Mouse (Mus musculus): ENCODE measurements around the gene Nup210l. TPM values are rescaled to one million over a fixed set of nuclear protein-coding genes. Genes with fewer than 3 reads are reported as not detected.
A peak's percentile ranks its signal among the peaks of the same experiment; 100 is the strongest.

Nup210l gene
- 0.19 and 0.27 TPM in 2 replicates for polyA plus RNA-seq (2015; fragmentation: Nextera tagmentation; extraction: Ambion mirVana)

DNA sequence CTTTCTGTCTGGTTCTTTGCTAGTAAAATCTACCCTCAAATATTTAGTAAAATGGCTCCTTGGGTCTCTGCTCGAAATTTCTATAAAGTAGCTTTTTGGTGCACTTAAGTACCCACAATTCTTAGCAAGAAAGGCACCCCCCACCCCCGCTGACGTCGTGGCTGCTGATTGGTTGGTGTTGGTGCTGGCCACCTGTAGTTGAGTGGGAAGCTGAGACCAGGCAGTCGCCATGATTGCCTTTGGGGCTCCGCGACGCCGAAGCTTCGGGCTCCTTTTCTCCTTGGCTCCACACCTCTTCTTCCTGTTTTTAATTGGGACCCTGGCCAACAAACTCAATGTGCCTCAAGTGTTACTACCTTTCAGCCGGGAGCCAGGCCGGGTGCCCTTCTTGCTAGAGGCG, at the start of gene Nup210l:
Gene Nup210l, plus strand, starts transcription at position 195 of the 400 bp plus-strand sequence.
- WGBS: 81% methylated on average over 13 of the region's 13 CpGs
- Histone ChIP-seq H3K36me3 (peaks cover 16% of the 10 kb centered on the region; the same call in 1 of the 2 replicates), H3K9me3 (no peaks in the 10 kb centered on the region), H3K4me3 (replicated peaks) (no peak within 1 kb of the TSS), H3K27ac (no peak within 1 kb of the TSS), H3K4me2 (no peak within 1 kb of the TSS), H3K9ac (no peak within 1 kb of the TSS), H3K4me1 (no peaks in the 10 kb centered on the region), H3K27me3 (replicated peaks) (no peaks in the 10 kb centered on the region)
- no peak for ATAC-seq (ENCODE audit: insufficient read depth, low FRiP score, low read depth)

DNA sequence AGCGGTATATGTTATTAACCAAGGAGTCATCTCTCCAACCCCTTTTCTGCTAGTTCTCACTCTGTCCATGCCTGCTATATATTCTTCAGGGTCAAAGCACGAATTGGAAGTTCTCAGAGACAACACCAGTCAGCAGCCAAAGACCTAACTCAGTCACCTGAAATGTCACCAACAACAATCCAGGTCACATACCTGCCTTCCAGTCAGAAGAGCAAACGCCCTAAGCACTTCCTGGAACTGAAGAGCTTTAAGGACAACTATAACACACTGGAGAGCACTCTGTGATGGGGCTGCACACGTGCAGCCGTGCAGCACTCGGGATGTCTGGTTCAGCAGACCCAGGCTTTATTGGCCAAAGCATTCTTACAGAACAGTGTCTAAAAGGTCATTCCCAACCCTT, 42.4 kb upstream of the Nup210l start:
- no peak overlapping the region for H3K9ac ChIP-seq
- H3K4me1 ChIP-seq: no peaks in the 10 kb centered on the region
- no peak overlapping the region for H3K4me2 ChIP-seq
- 91% methylated on average over 6 of the region's 6 CpGs for WGBS
- H3K27ac ChIP-seq: no peak overlapping the region
- no peak overlapping the region for H3K4me3 ChIP-seq (replicated peaks)
- no peaks in the 10 kb centered on the region for H3K9me3 ChIP-seq
- H3K36me3 ChIP-seq: peaks cover 18% of the 10 kb centered on the region
- no peaks in the 10 kb centered on the region for H3K27me3 ChIP-seq (replicated peaks)
- ATAC-seq (ENCODE audit: insufficient read depth, low FRiP score, low read depth): no peak

- 69% methylated on average over 2 of the region's 2 CpGs for WGBS
- Histone ChIP-seq H3K4me2 (no peak overlapping the region), H3K27me3 (replicated peaks) (no peaks in the 10 kb centered on the region), H3K9me3 (no peaks in the 10 kb centered on the region), H3K9ac (no peak overlapping the region), H3K27ac (no peak overlapping the region), H3K4me3 (replicated peaks) (no peak overlapping the region), H3K36me3 (peaks cover 13% of the 10 kb centered on the region), H3K4me1 (no peaks in the 10 kb centered on the region)
- no peak for ATAC-seq (ENCODE audit: insufficient read depth, low FRiP score, low read depth)
Measured at GRCm38 (mm10) chr3:90062539-90062938, 41.4 kb upstream of the Nup210l start.

- Histone ChIP-seq H3K4me3 (replicated peaks) (no peak overlapping the region), H3K9ac (no peak overlapping the region), H3K9me3 (no peaks in the 10 kb centered on the region), H3K4me1 (no peaks in the 10 kb centered on the region), H3K36me3 (peaks cover 12% of the 10 kb centered on the region), H3K27me3 (replicated peaks) (no peaks in the 10 kb centered on the region), H3K4me2 (no peak overlapping the region), H3K27ac (no peak overlapping the region)
- WGBS: 82% methylated on average over 3 of the region's 3 CpGs
- ATAC-seq (ENCODE audit: insufficient read depth, low FRiP score, low read depth): no peak
Measured at GRCm38 (mm10) chr3:90064383-90064782, 39.5 kb upstream of the Nup210l start.

GRCm38 (mm10) chr3:90065553-90065952, 38.4 kb upstream of the Nup210l start:
- Histone ChIP-seq H3K9me3 (no peaks in the 10 kb centered on the region), H3K4me3 (replicated peaks) (no peak overlapping the region), H3K36me3 (peaks cover 7% of the 10 kb centered on the region), H3K27me3 (replicated peaks) (no peaks in the 10 kb centered on the region), H3K4me1 (no peaks in the 10 kb centered on the region), H3K4me2 (no peak overlapping the region), H3K27ac (no peak overlapping the region), H3K9ac (no peak overlapping the region)
- no peak for ATAC-seq (ENCODE audit: insufficient read depth, low FRiP score, low read depth)
- WGBS: 52% methylated on average over 3 of the region's 3 CpGs

- Histone ChIP-seq H3K9ac (no peak overlapping the region), H3K4me2 (no peak overlapping the region), H3K4me1 (no peaks in the 10 kb centered on the region), H3K36me3 (peaks cover under 1% of the 10 kb centered on the region; the same call in 1 of the 2 replicates), H3K4me3 (replicated peaks) (no peak overlapping the region), H3K27ac (no peak overlapping the region), H3K9me3 (no peaks in the 10 kb centered on the region), H3K27me3 (replicated peaks) (no peaks in the 10 kb centered on the region)
- no peak for ATAC-seq (ENCODE audit: insufficient read depth, low FRiP score, low read depth)
- 90% methylated on average over 4 of the region's 4 CpGs for WGBS
Measured at GRCm38 (mm10) chr3:90067851-90068250, 36.1 kb upstream of the Nup210l start.

DNA sequence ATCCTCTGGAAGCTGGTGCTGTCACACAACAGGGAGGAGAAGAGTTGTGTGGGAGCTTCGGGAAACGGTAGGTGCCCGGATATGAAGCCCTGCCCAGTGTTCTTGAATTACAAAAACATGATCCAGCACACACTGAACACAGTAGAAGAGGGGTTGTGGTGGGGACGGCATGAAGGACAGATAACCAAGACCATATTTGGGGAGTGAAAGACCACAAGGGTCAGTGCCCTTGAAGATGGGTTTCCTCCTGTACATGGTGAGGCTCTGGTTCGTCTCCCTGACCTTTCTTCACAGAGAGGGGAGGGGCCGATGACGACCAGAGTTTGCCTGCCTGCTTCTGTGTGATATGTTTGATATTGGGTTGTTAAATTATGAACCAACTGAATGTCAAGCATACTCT, 34.2 kb upstream of the Nup210l start:
- Histone ChIP-seq H3K4me2 (no peak overlapping the region), H3K27me3 (replicated peaks) (no peaks in the 10 kb centered on the region), H3K9me3 (no peaks in the 10 kb centered on the region), H3K9ac (no peak overlapping the region), H3K36me3 (no peaks in the 10 kb centered on the region), H3K27ac (no peak overlapping the region), H3K4me1 (no peaks in the 10 kb centered on the region), H3K4me3 (replicated peaks) (no peak overlapping the region)
- WGBS: 75% methylated on average over 7 of the region's 7 CpGs
- ATAC-seq (ENCODE audit: insufficient read depth, low FRiP score, low read depth): no peak

GRCm38 (mm10) chr3:90072294-90072693, 31.6 kb upstream of the Nup210l start, which contains the start of gene Tpm3:
Tpm3 (plus strand) TSS chr3:90072649.
- Histone ChIP-seq H3K4me3 (replicated peaks) (no peak within 1 kb of the TSS), H3K9me3 (no peaks in the 10 kb centered on the region), H3K9ac (no peak within 1 kb of the TSS), H3K4me2 (no peak within 1 kb of the TSS), H3K36me3 (no peaks in the 10 kb centered on the region), H3K4me1 (peaks cover 5% of the 10 kb centered on the region), H3K27ac (no peak within 1 kb of the TSS), H3K27me3 (replicated peaks) (no peaks in the 10 kb centered on the region)
- ATAC-seq (ENCODE audit: insufficient read depth, low FRiP score, low read depth): no peak
- 60% methylated on average over 4 of the region's 4 CpGs for WGBS

DNA sequence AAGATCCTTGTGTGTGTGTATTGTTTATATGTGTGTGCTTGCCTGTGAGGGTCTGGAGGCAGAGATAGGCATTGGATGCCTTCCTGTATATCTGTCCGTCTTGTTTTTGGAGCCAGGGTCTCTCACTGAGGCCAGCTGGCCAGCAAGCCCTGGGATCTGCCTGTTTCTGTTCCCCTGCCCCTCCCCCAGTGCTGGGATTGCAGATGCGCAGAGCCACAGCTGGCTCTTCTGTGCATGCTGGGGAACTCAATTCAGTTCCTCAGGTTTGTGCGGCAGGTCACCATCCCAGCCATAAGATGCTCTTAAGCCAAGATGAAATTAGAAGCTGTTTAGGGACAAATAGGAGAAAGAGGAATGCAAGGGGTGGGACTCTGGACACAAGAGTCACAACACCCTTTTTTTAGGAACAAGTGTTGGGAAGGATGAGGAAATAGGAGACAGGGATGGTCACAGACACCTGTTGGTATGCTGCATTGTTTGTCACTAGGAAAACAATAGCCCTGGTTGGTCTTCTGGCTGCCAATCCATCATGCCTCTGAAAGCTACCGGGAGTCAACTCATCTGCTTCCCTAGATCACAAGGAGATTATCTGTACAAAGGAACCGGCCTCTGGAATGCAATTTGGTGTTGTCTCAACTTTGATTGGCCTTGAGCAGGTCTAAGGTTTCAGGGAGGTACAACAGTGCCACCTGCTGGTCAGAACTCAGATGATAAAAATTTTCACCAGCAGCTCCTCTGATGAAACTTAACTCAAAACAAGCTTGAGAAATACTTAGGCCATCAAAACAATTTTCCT, 26.8 kb upstream of the Nup210l start:
- Histone ChIP-seq H3K4me2 (peak overlapping the region; percentile 35; the same call in 1 of the 2 replicates), H3K9ac (no peak overlapping the region), H3K36me3 (no peaks in the 10 kb centered on the region), H3K27ac (no peak overlapping the region), H3K4me3 (replicated peaks) (no peak overlapping the region), H3K27me3 (replicated peaks) (no peaks in the 10 kb centered on the region), H3K9me3 (no peaks in the 10 kb centered on the region), H3K4me1 (peaks cover 25% of the 10 kb centered on the region)
- no peak for ATAC-seq (ENCODE audit: insufficient read depth, low FRiP score, low read depth)
- WGBS: 14% methylated on average over 5 of the region's 5 CpGs

GRCm38 (mm10) chr3:90078224-90078623, 25.7 kb upstream of the Nup210l start:
- Histone ChIP-seq H3K27ac (no peak overlapping the region), H3K9ac (no peak overlapping the region), H3K27me3 (replicated peaks) (no peaks in the 10 kb centered on the region), H3K36me3 (no peaks in the 10 kb centered on the region), H3K4me2 (no peak overlapping the region), H3K4me1 (peaks cover 35% of the 10 kb centered on the region), H3K9me3 (no peaks in the 10 kb centered on the region), H3K4me3 (replicated peaks) (no peak overlapping the region)
- 42% methylated on average over 5 of the region's 5 CpGs for WGBS
- no peak for ATAC-seq (ENCODE audit: insufficient read depth, low FRiP score, low read depth)

DNA sequence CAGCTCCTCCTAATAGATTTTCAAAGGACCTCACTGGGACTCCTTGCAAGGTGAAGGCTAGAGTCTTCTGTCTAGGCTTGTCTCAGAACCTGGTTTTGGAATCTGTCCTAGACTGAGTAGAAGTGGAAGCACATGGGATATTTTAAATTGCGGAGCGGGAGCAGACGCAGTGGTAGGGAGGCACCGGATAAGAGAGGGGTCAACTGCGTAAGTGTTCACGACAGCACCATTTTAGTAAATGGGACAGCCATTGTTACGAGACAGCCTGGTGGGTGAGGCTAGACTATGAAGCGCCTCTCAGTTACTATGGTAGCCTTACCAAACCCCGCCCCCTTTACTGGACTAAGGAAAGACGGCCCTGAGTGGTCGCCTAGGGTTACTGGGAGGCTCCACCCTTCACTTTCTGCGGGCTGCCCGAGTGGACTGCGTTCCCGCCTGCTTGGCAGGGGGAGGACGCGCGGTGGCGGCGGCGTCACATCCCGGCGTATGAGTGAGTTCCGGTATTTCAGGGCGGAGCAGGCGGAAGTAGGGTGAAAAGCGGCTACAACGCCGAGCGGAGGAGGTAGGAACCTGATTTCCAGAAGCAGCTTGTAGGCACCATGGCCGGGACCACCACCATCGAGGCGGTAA, 24.7 kb upstream of the Nup210l start:
- no peaks in the 10 kb centered on the region for H3K9me3 ChIP-seq
- peak overlapping the region; percentile 83 for H3K4me3 ChIP-seq (replicated peaks)
- H3K27ac ChIP-seq: peak overlapping the region; percentile 99
- peak; percentile 95 for ATAC-seq (ENCODE audit: insufficient read depth, low FRiP score, low read depth)
- peak overlapping the region; percentile 74 for H3K4me2 ChIP-seq
- peaks cover 45% of the 10 kb centered on the region for H3K4me1 ChIP-seq
- H3K9ac ChIP-seq: peak overlapping the region; percentile 65; the same call in 1 of the 2 replicates
- no peaks in the 10 kb centered on the region for H3K27me3 ChIP-seq (replicated peaks)
- under 1% methylated on average over 33 of the region's 33 CpGs for WGBS
- no peaks in the 10 kb centered on the region for H3K36me3 ChIP-seq

DNA sequence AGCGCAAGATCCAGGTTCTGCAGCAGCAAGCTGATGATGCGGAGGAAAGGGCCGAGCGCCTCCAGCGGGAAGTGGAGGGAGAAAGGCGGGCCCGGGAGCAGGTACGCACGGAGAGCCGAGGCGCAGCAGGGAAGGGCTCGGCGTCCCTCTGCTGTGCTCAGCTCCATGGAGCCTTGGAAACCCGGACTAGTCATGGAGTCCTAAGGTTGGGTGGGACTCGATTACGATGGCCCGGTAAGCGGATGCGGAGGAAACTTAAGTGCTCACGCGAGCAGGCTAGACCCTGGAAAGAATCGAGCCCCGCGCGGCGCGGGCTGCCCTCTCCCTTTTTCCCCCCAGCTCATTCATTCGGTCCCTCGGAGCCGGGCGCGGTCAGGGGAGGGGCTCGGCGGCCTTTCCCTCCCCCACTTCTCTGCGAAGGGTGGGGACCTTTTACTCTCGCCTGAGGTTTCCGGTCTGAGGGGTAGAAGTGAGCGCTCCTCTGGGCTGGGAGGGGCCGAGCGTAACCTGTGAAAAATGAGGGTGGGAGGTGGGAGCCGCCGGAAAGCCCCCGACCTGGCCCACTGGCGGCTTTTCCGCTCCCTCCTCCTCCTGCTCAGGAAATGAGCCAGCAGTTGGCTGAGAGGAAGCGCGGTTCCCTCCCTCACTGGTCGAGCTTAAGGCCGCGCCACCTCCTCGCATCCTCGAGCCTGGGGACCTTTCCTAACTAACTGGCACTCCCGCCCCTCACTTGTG, 24.0 kb upstream of the Nup210l start:
- Histone ChIP-seq H3K27ac (peak overlapping the region; percentile 99), H3K9me3 (no peaks in the 10 kb centered on the region), H3K4me2 (peak overlapping the region; percentile 74), H3K4me1 (peaks cover 52% of the 10 kb centered on the region), H3K4me3 (replicated peaks) (peak overlapping the region; percentile 83), H3K9ac (peak overlapping the region; percentile 65), H3K27me3 (replicated peaks) (no peaks in the 10 kb centered on the region), H3K36me3 (no peaks in the 10 kb centered on the region)
- peak; percentile 53 for ATAC-seq (ENCODE audit: insufficient read depth, low FRiP score, low read depth)
- under 1% methylated on average over 53 of the region's 53 CpGs for WGBS

Data from stomach, embryonic 15.5 days (tissue).